Mouse (Mus musculus): ENCODE measurements around the gene Afg3l1.

DNA sequence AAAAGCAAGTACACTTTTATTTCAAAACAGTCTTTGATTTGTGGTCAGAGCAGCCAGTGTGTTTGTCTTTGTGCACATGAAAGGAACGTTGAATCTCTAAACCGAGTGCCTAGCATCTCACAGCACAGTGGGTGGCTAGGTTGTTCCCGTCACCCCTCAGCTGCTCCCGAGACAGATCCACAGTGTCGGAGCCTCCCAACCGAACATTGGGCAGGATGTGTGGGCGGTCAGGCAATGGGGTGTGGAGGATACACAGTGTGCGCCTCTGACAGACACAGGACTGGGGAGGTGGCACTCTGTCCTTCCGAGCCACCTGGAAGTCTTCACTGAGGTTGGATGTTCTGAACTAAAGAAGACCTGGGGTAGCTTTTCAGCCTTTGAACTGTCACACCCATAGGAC is 28.0 kb downstream of the Afg3l1 start:
- no peak for TF ChIP-seq CTCF (IDR thresholded peaks at IDR 0.05; ENCODE audit: insufficient read depth, low read length)
- no peak for TF ChIP-seq POLR2A (IDR thresholded peaks at IDR 0.05; ENCODE audit: borderline replicate concordance, extremely low read depth, low read depth, low read length)

All from lung, adult 2 months (tissue).